In genomic region chr19:40809858-40810257, GRCm38 (mm10) we compare ENCODE assay signal across 20 mouse cellular contexts. TPM values are rescaled to one million over a fixed set of nuclear protein-coding genes. Genes with fewer than 3 reads are reported as not detected.
DNase-seq lines count a peak whose midpoint lies in the region; TF ChIP-seq lines count a peak whose summit lies in the region.
"Had no signal": no experiment of that assay in that cellular context is flagged by ENCODE, and none has a peak within 500 bp of the region (broad histone marks: within the 10 kb centered on the region; RNA-seq: fewer than 3 reads in every experiment).

No protein-coding gene starts in this region.

- H3K27me3 ChIP-seq in kidney, adult 2 months (replicated peaks; ENCODE audit: control insufficient read depth, insufficient read depth, low read length): no peaks in the 10 kb centered on the region
- H3K27me3 ChIP-seq: embryonic facial prominence, embryonic 15.5 days; forebrain, embryonic 12.5 days; intestine, embryonic 15.5 days; neural tube, embryonic 12.5 days had no signal

- H3K36me3 ChIP-seq in kidney, adult 2 months (ENCODE audit: control insufficient read depth, insufficient read depth, low read length): no peaks in the 10 kb centered on the region
- H3K36me3 ChIP-seq: embryonic facial prominence, embryonic 15.5 days; forebrain, embryonic 12.5 days; G1E; heart, embryonic 12.5 days; hindbrain, embryonic 10.5 days; intestine, embryonic 15.5 days; neural tube, embryonic 12.5 days had no signal

- no peak overlapping the region for H3K4me3 ChIP-seq in kidney, adult 2 months (ENCODE audit: insufficient read depth, low read depth, low read length)
- H3K4me3 ChIP-seq: embryonic facial prominence, embryonic 15.5 days; forebrain, embryonic 12.5 days; heart, embryonic 12.5 days; hindbrain, embryonic 10.5 days; intestine, embryonic 15.5 days; neural tube, embryonic 12.5 days had no signal

- TF ChIP-seq CTCF in kidney, adult 2 months (conservative IDR thresholded peaks at IDR 0.05; ENCODE audit: insufficient read depth, insufficient read length, low read depth, low read length): no peak

- DNase-seq in kidney, adult 9 months: peak; percentile 14
- DNase-seq in kidney, adult 2 months: no peak
- peak; percentile 62 to 64 for DNase-seq in spleen, postnatal 36 days (ENCODE audit: low spot score in 2 of 2)
- no peak for DNase-seq in spleen, adult 18-20 months
- peak; percentile 50 for DNase-seq in naive thymus-derived CD4-positive, alpha-beta T cell, adult 2 months (ENCODE audit: low read depth)
- peak; percentile 44 for DNase-seq in thymus, postnatal 4 days
- DNase-seq in urinary bladder, postnatal 14 days (ENCODE audit: low spot score): no peak
- no peak for DNase-seq in testis, postnatal 14 days (ENCODE audit: low spot score)
- DNase-seq: cerebellum, postnatal 36 days; gastrocnemius, postnatal 10 days; left cerebral cortex, postnatal 4 days; midbrain, embryonic 14.5 days had no signal

- H3K4me1 ChIP-seq in kidney, adult 2 months (ENCODE audit: control insufficient read depth, insufficient read depth, low read length): no peaks in the 10 kb centered on the region
- H3K4me1 ChIP-seq: embryonic facial prominence, embryonic 15.5 days; neural tube, embryonic 12.5 days had no signal

- TF ChIP-seq POLR2A in kidney, adult 2 months (IDR thresholded peaks at IDR 0.05; ENCODE audit: low read depth, low read length): no peak

- H3K27ac ChIP-seq in kidney, adult 2 months (ENCODE audit: insufficient read depth, low read depth, low read length): no peak overlapping the region
- H3K27ac ChIP-seq: embryonic facial prominence, embryonic 15.5 days; forebrain, embryonic 12.5 days; hindbrain, embryonic 10.5 days; intestine, embryonic 15.5 days; liver, embryonic 14.5 days; neural tube, embryonic 12.5 days had no signal

- WGBS in kidney, adult 2 months: 34% methylated on average over 7 of the region's 7 CpGs

RNA-seq across cellular contexts. Expression of gene Ccnj, which starts 21.2 kb away (rescaled TPM):
- 3.1 and 3.8 TPM in 2 replicates for polyA plus RNA-seq in kidney, adult 2 months (2012; rRNA removed)

Comparison
In these comparisons a context has a peak if more than half of its experiments do, and no peak if none do; other contexts are left out.
1. DNase-seq: peak in kidney, adult 9 months (single experiment), spleen, postnatal 36 days (2 of 2), naive thymus-derived CD4-positive, alpha-beta T cell, adult 2 months (single experiment) and thymus, postnatal 4 days (single experiment); none in kidney, adult 2 months (single experiment), spleen, adult 18-20 months (0 of 2), urinary bladder, postnatal 14 days (single experiment) and testis, postnatal 14 days (single experiment).